Mouse (Mus musculus) embryonic facial prominence, embryonic 14.5 days (tissue): Measurements from ENCODE around the gene Drg2. TPM values are rescaled to one million over a fixed set of nuclear protein-coding genes. Genes with fewer than 3 reads are reported as not detected.
A peak's percentile ranks its signal among the peaks of the same experiment; 100 is the strongest.

Experiments
- ATAC-seq: fragments of 200-750 bp; cut with Nextera tagmentation; 2 replicates; pipeline ENCODE4 v1.8.0; 2017; ENCODE audit warnings: low read depth, moderate number of reproducible peaks, moderate TSS enrichment
- DNase-seq: peaks from one replicate; pipeline ENCODE4 v3.0.0-alpha.2; 2015; ENCODE audit warnings: low spot score
- H3K27ac ChIP-seq: fragments of 300-500 bp; sonication (generic); replicated peaks from 2 replicates; pipeline ENCODE4 v1.5.1; 2014; ENCODE audit warnings: low read depth, mild to moderate bottlenecking, low read length, moderate library complexity
- H3K27me3 ChIP-seq: fragments of 300-500 bp; sonication (generic); replicated peaks from 2 replicates; pipeline ENCODE4 v1.6.1; 2014; ENCODE audit warnings: low read length; ENCODE audit not compliant: control insufficient read depth, insufficient read depth
- H3K36me3 ChIP-seq: fragments of 300-500 bp; sonication (generic); 2 replicates; pipeline ENCODE4 v1.6.1; 2014; ENCODE audit warnings: low read length, mixed read lengths; ENCODE audit not compliant: control insufficient read depth, insufficient read depth
- H3K4me1 ChIP-seq: fragments of 300-500 bp; sonication (generic); 2 replicates; pipeline ENCODE4 v1.6.1; 2014; ENCODE audit warnings: antibody characterized with exemption, low read length; ENCODE audit not compliant: control insufficient read depth, insufficient read depth
- H3K4me2 ChIP-seq: fragments of 300-500 bp; sonication (generic); 2 replicates; pipeline ENCODE4 v1.6.1; 2014; ENCODE audit warnings: low read depth, mild to moderate bottlenecking, low read length, moderate library complexity, mixed read lengths
- H3K4me3 ChIP-seq: fragments of 300-500 bp; sonication (generic); 2 replicates; pipeline ENCODE4 v1.5.1; 2014; ENCODE audit warnings: low read depth, mild to moderate bottlenecking, low read length
- H3K9ac ChIP-seq: fragments of 300-500 bp; sonication (generic); 2 replicates; pipeline ENCODE4 v1.6.1; 2014; ENCODE audit warnings: low read depth, mild to moderate bottlenecking, low read length, moderate library complexity, mixed read lengths
- H3K9me3 ChIP-seq: fragments of 300-500 bp; sonication (generic); 2 replicates; pipeline ENCODE4 v1.6.1; 2016; ENCODE audit warnings: low read length; ENCODE audit not compliant: control insufficient read depth
- WGBS: fragments of 180-500 bp; shearing (Covaris S2); extraction: QIAGEN DNeasy Blood & Tissue Kit; methylation state at CpG from one replicate; pipeline ENCODE4 v1.1.7; 2014; 5-methylcytosine and 5-hydroxymethylcytosine counted together
- polyA plus RNA-seq: library from polyadenylated mRNA; unstranded; fragments of >200 nt; fragmentation: Nextera tagmentation; extraction: Ambion mirVana; gene quantifications from 2 replicates; pipeline ENCODE4 v1.2.1, GENCODE M21; 2014

Gene Drg2
- polyA plus RNA-seq, 1 experiment from 2014 or later, result 95.2 TPM

- no peaks in the 10 kb centered on the region for H3K36me3 ChIP-seq
- H3K4me1 ChIP-seq, result no peaks in the 10 kb centered on the region
- DNase-seq (no peak), ATAC-seq (no peak)
- H3K4me2 ChIP-seq, result peak overlapping the region; percentile 31; the same call in 1 of the 2 replicates
- H3K27me3 ChIP-seq, result no peaks in the 10 kb centered on the region
- H3K9me3 ChIP-seq, result no peaks in the 10 kb centered on the region
- no peak overlapping the region for H3K4me3 ChIP-seq
- 0 out of 2 replicates have a peak overlapping the region, but pooled peaks have one; percentile 30 for H3K9ac ChIP-seq
- H3K27ac ChIP-seq, result no peak overlapping the region
- 30% methylated on average over 9 of the region's 17 CpGs for WGBS
Measured at GRCm38 (mm10) chr11:60478121-60478520, 23.7 kb downstream of the Drg2 start.

DNA sequence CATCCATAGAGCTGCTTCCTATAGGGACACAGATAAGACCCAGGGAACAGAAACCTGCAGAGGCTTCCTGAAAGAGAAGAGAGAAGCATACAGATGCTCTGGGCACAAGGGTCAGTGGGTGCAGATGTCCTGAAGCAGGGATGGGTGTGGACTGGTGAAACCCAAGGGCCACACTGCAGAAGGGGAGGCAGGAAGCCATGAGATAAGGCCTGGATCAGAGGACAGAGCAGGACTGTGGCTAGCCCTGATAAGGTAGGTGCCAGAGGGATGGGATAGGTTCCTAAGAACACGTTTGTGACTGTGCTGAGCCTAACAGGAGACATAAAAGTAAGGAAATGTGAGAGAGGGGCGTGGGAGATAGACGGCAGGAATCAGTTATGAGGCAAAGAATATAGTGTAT is 31.9 kb downstream of the Drg2 start:
- H3K9me3 ChIP-seq, result no peaks in the 10 kb centered on the region
- no peaks in the 10 kb centered on the region for H3K36me3 ChIP-seq
- WGBS, result 61% methylated on average over 3 of the region's 3 CpGs
- H3K4me3 ChIP-seq, result no peak overlapping the region
- no peak for ATAC-seq
- DNase-seq, result no peak
- H3K27ac ChIP-seq, result no peak overlapping the region
- no peaks in the 10 kb centered on the region for H3K27me3 ChIP-seq
- no peak overlapping the region for H3K4me2 ChIP-seq
- no peak overlapping the region for H3K9ac ChIP-seq
- H3K4me1 ChIP-seq, result no peaks in the 10 kb centered on the region

- no peak for ATAC-seq
- H3K4me2 ChIP-seq, result no peak overlapping the region
- no peak for DNase-seq
- no peaks in the 10 kb centered on the region for H3K27me3 ChIP-seq
- no peaks in the 10 kb centered on the region for H3K9me3 ChIP-seq
- H3K36me3 ChIP-seq, result no peaks in the 10 kb centered on the region
- H3K9ac ChIP-seq, result no peak overlapping the region
- no peak overlapping the region for H3K4me3 ChIP-seq
- WGBS, result 84% methylated on average over 5 of the region's 5 CpGs
- no peak overlapping the region for H3K27ac ChIP-seq
- no peaks in the 10 kb centered on the region for H3K4me1 ChIP-seq
Measured at GRCm38 (mm10) chr11:60492726-60493125, 38.3 kb downstream of the Drg2 start.

DNA sequence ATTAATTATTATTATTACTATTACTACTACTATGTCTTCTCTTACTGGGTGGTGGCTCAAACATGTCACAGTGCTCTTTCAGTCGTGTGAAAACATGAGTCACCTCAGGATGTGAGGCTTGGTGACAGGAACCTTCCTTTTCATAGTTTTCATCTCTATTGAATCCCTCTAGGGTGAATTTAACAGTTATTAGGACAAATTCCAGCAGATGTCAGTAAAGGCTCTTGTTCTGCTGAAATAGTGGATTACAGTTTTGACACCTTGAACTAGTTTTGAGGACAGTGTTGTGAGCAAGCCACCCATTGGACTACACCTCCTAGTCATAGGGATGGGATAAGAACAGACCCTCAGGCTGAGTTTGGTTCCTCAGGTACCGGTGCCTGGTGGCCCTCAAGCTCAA is 41.3 kb downstream of the Drg2 start:
- Histone ChIP-seq H3K9ac (no peak overlapping the region), H3K27me3 (no peaks in the 10 kb centered on the region), H3K27ac (no peak overlapping the region), H3K4me3 (no peak overlapping the region), H3K36me3 (no peaks in the 10 kb centered on the region), H3K4me1 (no peaks in the 10 kb centered on the region), H3K9me3 (no peaks in the 10 kb centered on the region), H3K4me2 (no peak overlapping the region)
- 53% methylated on average over 2 of the region's 2 CpGs for WGBS
- DNase-seq (no peak), ATAC-seq (no peak)

DNA sequence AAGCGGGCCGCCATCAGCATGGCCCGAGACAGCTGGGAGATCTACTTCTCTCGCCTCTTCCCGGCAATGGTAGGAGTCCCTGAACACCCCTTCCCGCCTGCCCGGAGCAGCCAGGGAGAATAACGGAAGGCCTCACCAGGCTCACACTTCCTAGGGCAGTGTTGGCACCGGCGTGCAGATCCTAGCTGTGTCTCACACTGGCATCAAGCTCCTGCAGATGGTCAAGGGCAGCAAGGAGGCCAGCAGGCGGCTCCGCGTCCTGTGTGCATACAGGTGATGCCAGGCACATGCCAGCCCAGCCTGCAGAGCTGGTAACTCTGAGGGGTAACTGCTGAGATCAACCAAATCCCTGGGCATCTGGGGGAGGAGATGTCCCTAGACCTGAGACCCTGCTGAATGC is 52.9 kb downstream of the Drg2 start:
- ATAC-seq (no peak), DNase-seq (no peak)
- WGBS, result 83% methylated on average over 11 of the region's 13 CpGs
- Histone ChIP-seq H3K4me1 (no peaks in the 10 kb centered on the region), H3K9ac (no peak overlapping the region), H3K27ac (no peak overlapping the region), H3K4me2 (no peak overlapping the region), H3K9me3 (no peaks in the 10 kb centered on the region), H3K27me3 (peaks cover 13% of the 10 kb centered on the region), H3K4me3 (no peak overlapping the region), H3K36me3 (no peaks in the 10 kb centered on the region)

DNA sequence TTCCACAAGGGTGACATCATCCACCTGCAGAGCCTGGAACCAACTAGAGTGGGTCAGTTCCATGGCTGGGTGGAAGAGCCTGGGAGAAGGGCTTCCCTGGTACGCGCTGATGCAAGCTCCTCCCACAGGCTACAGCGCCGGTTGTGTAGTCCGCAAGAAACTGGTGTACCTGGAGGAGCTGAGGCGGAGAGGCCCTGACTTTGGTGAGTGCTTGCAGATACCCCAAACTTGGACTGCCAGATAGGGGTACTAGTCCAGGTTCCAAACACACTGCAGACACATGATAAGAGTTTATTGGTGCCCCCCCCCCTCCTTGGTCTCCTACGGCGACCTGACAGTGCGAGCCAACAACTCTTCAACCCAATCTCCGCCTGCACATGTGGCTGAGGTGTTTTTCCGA is 54.6 kb downstream of the Drg2 start:
- Histone ChIP-seq H3K27me3 (peaks cover 13% of the 10 kb centered on the region), H3K9me3 (no peaks in the 10 kb centered on the region), H3K4me3 (peak overlapping the region; percentile 46), H3K4me1 (no peaks in the 10 kb centered on the region), H3K9ac (peak overlapping the region; percentile 61), H3K4me2 (peak overlapping the region; percentile 80), H3K27ac (no peak overlapping the region), H3K36me3 (no peaks in the 10 kb centered on the region)
- DNase-seq (peak; percentile 14), ATAC-seq (peak; percentile 37; the same call in 1 of the 2 replicates)
- WGBS, result 3% methylated on average over 11 of the region's 11 CpGs

DNA sequence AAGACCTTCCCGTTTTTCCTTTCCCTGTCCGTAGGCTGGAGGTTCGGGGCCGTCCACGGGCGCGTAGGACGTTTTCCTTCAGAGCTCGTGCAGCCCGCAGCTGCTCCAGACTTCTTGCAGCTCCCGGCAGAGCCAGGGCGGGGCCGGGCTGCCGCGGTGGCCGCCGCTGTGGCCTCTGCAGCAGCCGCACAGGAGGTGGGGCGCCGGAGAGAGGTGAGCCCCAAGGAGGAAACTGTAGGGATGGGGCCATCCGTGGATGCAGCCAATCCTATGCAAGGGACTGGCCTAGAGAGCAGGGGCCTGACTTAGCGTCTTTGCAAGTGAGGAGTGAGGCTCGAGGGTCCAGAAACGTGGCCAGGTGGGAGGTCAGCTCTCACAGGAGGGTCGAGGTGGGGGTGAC is 55.1 kb downstream of the Drg2 start:
- peak; percentile 45 for DNase-seq
- ATAC-seq, result peak; percentile 82
- H3K36me3 ChIP-seq, result no peaks in the 10 kb centered on the region
- H3K27ac ChIP-seq, result no peak overlapping the region
- peak overlapping the region; percentile 80 for H3K4me2 ChIP-seq
- peak overlapping the region; percentile 46 for H3K4me3 ChIP-seq
- no peaks in the 10 kb centered on the region for H3K9me3 ChIP-seq
- 1% methylated on average over 25 of the region's 25 CpGs for WGBS
- H3K9ac ChIP-seq, result peak overlapping the region; percentile 61
- H3K27me3 ChIP-seq, result peaks cover 13% of the 10 kb centered on the region
- no peaks in the 10 kb centered on the region for H3K4me1 ChIP-seq

DNA sequence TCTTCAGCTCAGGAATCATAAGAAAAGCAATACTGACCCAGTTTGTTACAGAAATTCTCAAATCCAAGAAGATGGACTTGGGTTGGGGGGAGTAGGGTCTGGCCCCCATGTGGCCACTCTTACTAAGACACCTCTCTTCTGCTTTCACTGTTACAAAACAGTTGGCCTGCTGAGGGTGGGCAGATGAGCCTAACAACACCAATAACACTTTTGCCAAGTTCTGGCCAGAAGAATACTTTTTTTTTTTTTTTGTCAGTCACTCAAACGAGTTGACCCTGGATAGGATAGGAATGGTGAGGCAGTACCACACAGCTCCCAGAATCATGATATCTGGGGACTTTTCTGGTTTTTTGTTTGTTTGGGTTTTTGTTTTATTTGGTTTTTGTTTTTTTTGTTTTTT is 57.5 kb downstream of the Drg2 start:
- H3K4me1 ChIP-seq, result no peaks in the 10 kb centered on the region
- WGBS, result 83% methylated on average over 1 of the region's 1 CpGs
- no peak overlapping the region for H3K4me3 ChIP-seq
- no peak overlapping the region for H3K27ac ChIP-seq
- H3K9me3 ChIP-seq, result no peaks in the 10 kb centered on the region
- no peak overlapping the region for H3K4me2 ChIP-seq
- H3K9ac ChIP-seq, result no peak overlapping the region
- no peaks in the 10 kb centered on the region for H3K36me3 ChIP-seq
- H3K27me3 ChIP-seq, result peaks cover 13% of the 10 kb centered on the region
- DNase-seq, result no peak
- no peak for ATAC-seq

DNA sequence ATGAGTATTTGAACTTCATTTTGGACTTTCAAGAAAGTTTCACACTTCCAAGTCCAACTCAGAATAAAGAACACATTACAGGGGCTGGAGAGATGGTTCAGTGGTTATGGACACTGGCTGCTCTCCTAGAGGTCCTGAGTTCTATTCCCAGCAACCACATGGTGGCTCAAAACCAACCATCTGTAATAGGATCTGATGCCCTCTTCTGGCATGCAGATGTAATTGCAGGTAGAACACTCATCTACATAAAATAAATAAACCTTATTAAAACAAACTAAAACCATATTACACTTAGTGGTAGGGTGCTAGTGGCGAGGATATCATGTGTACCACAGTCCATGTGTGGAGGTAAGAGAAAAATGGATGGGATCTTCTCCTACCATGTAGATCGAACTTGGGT is 58.1 kb downstream of the Drg2 start:
- Histone ChIP-seq H3K36me3 (no peaks in the 10 kb centered on the region), H3K4me3 (no peak overlapping the region), H3K9me3 (no peaks in the 10 kb centered on the region), H3K27me3 (peaks cover 13% of the 10 kb centered on the region), H3K27ac (no peak overlapping the region), H3K4me2 (no peak overlapping the region), H3K4me1 (no peaks in the 10 kb centered on the region), H3K9ac (no peak overlapping the region)
- DNase-seq (no peak), ATAC-seq (no peak)
- WGBS, result 67% methylated on average over 2 of the region's 2 CpGs
